Mouse (Mus musculus) heart, postnatal 0 days (tissue): ENCODE measurements at regions not wholly inside any gene's neighbourhood (a gene's known extent, or its start where the extent isn't known, plus 50 kb on each side); places are given as distances from the start of the nearest gene placed in this dataset. TPM values are rescaled to one million over a fixed set of nuclear protein-coding genes. Genes with fewer than 3 reads are reported as not detected.

ENCODE experiments used
- ATAC-seq: fragments of 200-750 bp; cut with Nextera tagmentation; 2 replicates; pipeline ENCODE4 v1.8.0; 2017; ENCODE audit warnings: low read depth, moderate number of reproducible peaks, moderate library complexity; ENCODE audit not compliant: insufficient read depth
- DNase-seq: peaks from one replicate; pipeline ENCODE4 v3.0.0-alpha.2; 2016; ENCODE audit warnings: low spot score
- H3K27ac ChIP-seq: fragments of 300-500 bp; sonication (generic); 2 replicates; pipeline ENCODE4 v1.5.1; 2014; ENCODE audit warnings: low read depth, mild to moderate bottlenecking
- H3K27me3 ChIP-seq: fragments of 300-500 bp; sonication (generic); 2 replicates; pipeline ENCODE4 v1.6.1; 2014; ENCODE audit warnings: low read length, mixed read lengths; ENCODE audit not compliant: control insufficient read depth, insufficient read depth
- H3K36me3 ChIP-seq: fragments of 300-500 bp; sonication (generic); replicated peaks from 2 replicates; pipeline ENCODE4 v1.6.1; 2014; ENCODE audit warnings: low read length, mixed read lengths; ENCODE audit not compliant: control insufficient read depth, insufficient read depth
- H3K4me1 ChIP-seq: fragments of 300-500 bp; sonication (generic); 2 replicates; pipeline ENCODE4 v1.6.1; 2014; ENCODE audit warnings: antibody characterized with exemption; ENCODE audit not compliant: control insufficient read depth, insufficient read depth
- H3K4me2 ChIP-seq: fragments of 300-500 bp; sonication (generic); 2 replicates; pipeline ENCODE4 v1.6.1; 2014; ENCODE audit warnings: low read depth, mild to moderate bottlenecking, low read length, moderate library complexity
- H3K4me3 ChIP-seq: fragments of 300-500 bp; sonication (generic); 2 replicates; pipeline ENCODE4 v1.5.1; 2014; ENCODE audit warnings: low read depth, low read length
- H3K9ac ChIP-seq: fragments of 300-500 bp; sonication (generic); replicated peaks from 2 replicates; pipeline ENCODE4 v1.6.1; 2014; ENCODE audit warnings: low read depth, low read length, mixed read lengths
- H3K9me3 ChIP-seq: fragments of 300-500 bp; sonication (generic); replicated peaks from 2 replicates; pipeline ENCODE4 v1.6.1; 2016; ENCODE audit warnings: low read length; ENCODE audit not compliant: control insufficient read depth
- CTCF ChIP-seq: IDR thresholded peaks from 2 replicates; pipeline ENCODE4 v1.5.1; 2016; ENCODE audit warnings: antibody characterized with exemption, control low read depth, low read depth
- EP300 ChIP-seq: IDR thresholded peaks from 2 replicates; pipeline ENCODE4 v1.6.1; 2016; ENCODE audit warnings: antibody characterized with exemption, low read depth
- WGBS: fragments of 180-500 bp; shearing (Covaris S2); extraction: QIAGEN DNeasy Blood & Tissue Kit; methylation state at CpG from one replicate; pipeline ENCODE4 v1.1.7; 2014; 5-methylcytosine and 5-hydroxymethylcytosine counted together
- microRNA-seq: library from miRNA; unstranded; fragments of <30 nt; microRNA quantifications from one replicate; pipeline ENCODE4, GENCODE M21; 2016

- no peaks in the 10 kb centered on the region for H3K4me1 ChIP-seq
- no peak overlapping the region for H3K4me2 ChIP-seq
- H3K9ac ChIP-seq = no peak overlapping the region
- 43% methylated on average over 2 of the region's 2 CpGs for WGBS
- TF ChIP-seq EP300 (no peak), CTCF (no peak)
- H3K4me3 ChIP-seq = no peak overlapping the region
- ATAC-seq (no peak), DNase-seq (no peak)
- no peaks in the 10 kb centered on the region for H3K27me3 ChIP-seq
- no peaks in the 10 kb centered on the region for H3K36me3 ChIP-seq
- H3K27ac ChIP-seq = no peak overlapping the region
- H3K9me3 ChIP-seq = no peaks in the 10 kb centered on the region
Observed at GRCm38 (mm10) chr1:195312426-195312825, 135.9 kb upstream of the Cr2 start.

GRCm38 (mm10) chr1:195285076-195285475 is 108.6 kb upstream of the Cr2 start:
- H3K27ac ChIP-seq = no peak overlapping the region

GRCm38 (mm10) chr1:195241496-195241895 is 65.0 kb upstream of the Cr2 start:
- no peak overlapping the region for H3K9ac ChIP-seq
- H3K36me3 ChIP-seq = no peaks in the 10 kb centered on the region
- H3K4me3 ChIP-seq = no peak overlapping the region
- WGBS = 4% methylated on average over 30 of the region's 30 CpGs
- H3K4me1 ChIP-seq = no peaks in the 10 kb centered on the region
- no peaks in the 10 kb centered on the region for H3K27me3 ChIP-seq
- no peak for ATAC-seq
- no peaks in the 10 kb centered on the region for H3K9me3 ChIP-seq
- no peak for TF ChIP-seq CTCF
- no peak overlapping the region for H3K4me2 ChIP-seq
- DNase-seq = peak; percentile 100
- H3K27ac ChIP-seq = no peak overlapping the region

More at GRCm38 (mm10) chr1:195285076-195285475, 108.6 kb upstream of the Cr2 start:
- no peak for TF ChIP-seq EP300
- TF ChIP-seq CTCF = no peak
- Histone ChIP-seq H3K9ac (no peak overlapping the region), H3K4me1 (no peaks in the 10 kb centered on the region), H3K27me3 (no peaks in the 10 kb centered on the region), H3K4me2 (no peak overlapping the region), H3K36me3 (no peaks in the 10 kb centered on the region), H3K4me3 (no peak overlapping the region), H3K9me3 (no peaks in the 10 kb centered on the region)
- no peak for DNase-seq
- WGBS = 68% methylated on average over 2 of the region's 2 CpGs
- ATAC-seq = no peak

- Histone ChIP-seq H3K27me3 (no peaks in the 10 kb centered on the region), H3K4me2 (no peak overlapping the region), H3K36me3 (no peaks in the 10 kb centered on the region), H3K4me1 (no peaks in the 10 kb centered on the region), H3K9ac (no peak overlapping the region), H3K27ac (no peak overlapping the region), H3K9me3 (no peaks in the 10 kb centered on the region), H3K4me3 (no peak overlapping the region)
- DNase-seq (peak; percentile 58), ATAC-seq (no peak)
- peak; percentile 65 for TF ChIP-seq CTCF
- no peak for TF ChIP-seq EP300
Observed at GRCm38 (mm10) chr1:195232658-195233057, 56.1 kb upstream of the Cr2 start.

- ATAC-seq = no peak
- TF ChIP-seq EP300 = no peak
- TF ChIP-seq CTCF = no peak
Observed at GRCm38 (mm10) chr1:195227007-195227406, 50.5 kb upstream of the Cr2 start.

More at GRCm38 (mm10) chr1:195227007-195227406, 50.5 kb upstream of the Cr2 start:
- no peak for DNase-seq
- no peak overlapping the region for H3K4me3 ChIP-seq
- H3K27ac ChIP-seq = no peak overlapping the region
- 84% methylated on average over 2 of the region's 2 CpGs for WGBS
- H3K9ac ChIP-seq = no peak overlapping the region
- H3K36me3 ChIP-seq = no peaks in the 10 kb centered on the region
- no peak overlapping the region for H3K4me2 ChIP-seq
- no peaks in the 10 kb centered on the region for H3K27me3 ChIP-seq
- H3K4me1 ChIP-seq = no peaks in the 10 kb centered on the region
- no peaks in the 10 kb centered on the region for H3K9me3 ChIP-seq

Small RNAs in the stretch of these regions (microRNA-seq; reads per million reads assigned to microRNA genes)
- gene Gm24802 = not detected
